Mouse (Mus musculus) naive thymus-derived CD4-positive, alpha-beta T cell, adult 2 months (primary cell): Measurements from ENCODE around the gene Cd55b.
"Not testable (repeated sequence)": the region's sequence is repeated elsewhere in the genome, so short reads cannot be mapped to it uniquely, and the experiment has no call there.

Source experiments
- DNase-seq: peaks from one replicate; pipeline ENCODE4 v3.0.0-alpha.2; 2011; ENCODE audit warnings: low read depth

Gene Cd55b

DNA sequence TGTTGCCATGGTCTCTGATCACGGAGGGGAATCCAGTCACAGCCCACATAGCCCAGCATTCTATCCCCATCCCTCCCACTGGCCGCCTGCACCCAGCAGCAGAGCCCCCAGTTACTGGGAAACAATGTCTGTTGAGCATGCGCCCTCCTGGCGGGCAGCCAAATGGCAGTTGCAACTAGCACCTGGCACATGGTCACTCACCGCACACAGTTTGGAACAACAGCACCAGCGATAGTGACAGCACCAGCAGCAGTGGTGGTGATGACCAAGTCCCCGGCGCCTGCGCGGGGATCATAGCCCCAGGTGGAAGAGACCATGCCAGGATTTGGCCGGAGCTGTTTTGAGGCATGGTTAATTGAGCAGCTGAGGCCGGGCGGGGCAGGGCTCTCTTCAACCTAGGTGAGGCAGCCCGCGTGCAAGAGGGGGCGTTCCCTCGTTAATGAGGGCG lies at the start of gene Cd55b:
Gene Cd55b, minus strand, starts transcription at position 346 of the 448 bp plus-strand sequence.
- no peak for DNase-seq

DNA sequence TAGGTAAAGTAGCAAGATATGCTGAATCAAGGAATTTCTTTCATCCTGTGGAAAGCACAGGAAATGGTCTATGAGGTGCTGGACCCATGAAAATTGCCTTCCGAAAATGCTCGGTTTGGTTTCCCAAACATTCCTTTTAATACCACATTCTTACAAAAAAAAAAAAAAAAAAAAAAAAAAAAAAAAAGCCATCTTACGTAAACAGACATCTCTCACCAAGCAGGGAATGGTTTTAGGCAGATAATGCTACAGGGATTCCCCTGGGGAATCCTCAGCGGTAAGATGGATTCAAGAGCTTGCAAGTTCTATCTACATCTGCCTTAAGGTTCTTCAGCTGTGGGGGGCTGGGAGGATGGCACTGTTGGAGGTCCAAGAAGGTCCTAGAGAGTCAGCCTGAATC lies 47.3 kb upstream of the Cd55b start:
- no peak for DNase-seq

GRCm38 (mm10) chr1:130467453-130467852 lies 44.6 kb upstream of the Cd55b start:
- no peak for DNase-seq

GRCm38 (mm10) chr1:130464173-130464572 lies 41.4 kb upstream of the Cd55b start:
- no peak for DNase-seq

- DNase-seq, result peak; percentile 22
Observed at GRCm38 (mm10) chr1:130462867-130463266, 40.1 kb upstream of the Cd55b start.

- DNase-seq, result peak; percentile 93
Observed at GRCm38 (mm10) chr1:130462084-130462861, 39.5 kb upstream of the Cd55b start, which contains the start of gene Cd55. Cd55 (minus strand) TSS chr1:130462744.

GRCm38 (mm10) chr1:130455111-130455510 lies 32.3 kb upstream of the Cd55b start:
- no peak for DNase-seq

- not testable (repeated sequence) for DNase-seq
Observed at GRCm38 (mm10) chr1:130442930-130443329, 20.1 kb upstream of the Cd55b start.

- DNase-seq, result no peak
Observed at GRCm38 (mm10) chr1:130430920-130431319, 8.1 kb upstream of the Cd55b start.

DNA sequence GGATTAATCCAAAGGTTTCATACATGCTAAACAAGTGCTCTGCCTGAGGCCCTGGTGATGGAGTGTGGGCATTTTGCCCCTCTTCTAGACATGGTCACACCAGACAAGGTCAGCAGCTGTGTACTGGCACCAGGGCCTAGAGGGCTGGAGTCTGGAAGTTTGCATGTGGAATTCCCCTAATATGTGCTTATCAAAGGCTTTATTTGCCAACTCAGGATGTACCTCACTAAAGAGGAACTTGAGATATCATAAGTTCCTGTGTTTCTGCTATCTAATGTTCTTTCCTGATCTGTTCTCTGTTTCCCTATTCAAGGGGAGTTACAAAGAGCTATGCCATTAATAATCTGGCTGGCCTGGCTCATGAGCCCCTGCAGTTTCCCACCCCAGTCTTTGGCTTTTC lies 5.9 kb upstream of the Cd55b start:
- not testable (repeated sequence) for DNase-seq

GRCm38 (mm10) chr1:130427175-130427853 lies 4.5 kb upstream of the Cd55b start:
- not testable (repeated sequence) for DNase-seq

DNA sequence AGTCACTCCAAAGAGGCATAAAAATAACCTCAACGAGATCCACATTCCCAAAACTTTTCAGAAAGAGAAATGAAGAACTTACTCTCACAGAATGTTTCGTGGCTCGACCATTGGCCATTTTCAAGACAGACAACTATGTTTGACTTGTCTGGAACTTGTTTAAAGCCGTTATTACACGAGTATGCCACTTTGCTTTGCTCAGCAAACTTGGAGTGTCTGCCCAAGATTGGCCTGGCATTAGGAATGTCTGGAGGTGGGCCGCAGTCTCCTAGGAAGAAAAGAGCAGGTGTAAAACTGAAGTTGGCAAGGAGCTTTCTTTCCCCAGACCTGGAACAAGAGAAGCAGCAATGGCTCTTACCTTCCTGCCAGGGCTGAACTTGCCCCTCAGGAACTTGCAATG lies 776 bp downstream of the Cd55b start:
- not testable (repeated sequence) for DNase-seq

DNA sequence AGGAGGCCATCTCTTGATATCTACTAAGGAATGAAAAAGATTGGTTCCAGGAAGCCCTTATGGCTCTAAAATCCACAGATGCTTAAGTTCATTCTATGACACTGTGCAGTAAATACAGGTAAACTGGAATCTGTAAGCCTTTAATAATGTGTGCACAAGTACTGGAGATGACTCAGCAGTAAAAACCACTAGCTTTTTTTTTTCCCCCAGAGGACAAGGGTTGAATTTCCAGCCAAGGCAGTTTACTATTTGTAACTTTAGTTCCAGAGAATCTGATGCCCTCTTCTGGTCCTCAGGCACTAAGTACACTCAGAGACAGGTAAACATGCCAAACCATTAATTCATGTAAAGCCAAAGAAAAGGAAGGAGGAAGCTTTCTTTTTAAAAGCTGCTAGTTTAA lies 25.7 kb downstream of the Cd55b start:
- DNase-seq, result not testable (repeated sequence)

GRCm38 (mm10) chr1:130387282-130387681 lies 35.5 kb downstream of the Cd55b start:
- DNase-seq, result not testable (repeated sequence)

- DNase-seq, result no peak
Observed at GRCm38 (mm10) chr1:130377726-130378429, 44.9 kb downstream of the Cd55b start.

DNA sequence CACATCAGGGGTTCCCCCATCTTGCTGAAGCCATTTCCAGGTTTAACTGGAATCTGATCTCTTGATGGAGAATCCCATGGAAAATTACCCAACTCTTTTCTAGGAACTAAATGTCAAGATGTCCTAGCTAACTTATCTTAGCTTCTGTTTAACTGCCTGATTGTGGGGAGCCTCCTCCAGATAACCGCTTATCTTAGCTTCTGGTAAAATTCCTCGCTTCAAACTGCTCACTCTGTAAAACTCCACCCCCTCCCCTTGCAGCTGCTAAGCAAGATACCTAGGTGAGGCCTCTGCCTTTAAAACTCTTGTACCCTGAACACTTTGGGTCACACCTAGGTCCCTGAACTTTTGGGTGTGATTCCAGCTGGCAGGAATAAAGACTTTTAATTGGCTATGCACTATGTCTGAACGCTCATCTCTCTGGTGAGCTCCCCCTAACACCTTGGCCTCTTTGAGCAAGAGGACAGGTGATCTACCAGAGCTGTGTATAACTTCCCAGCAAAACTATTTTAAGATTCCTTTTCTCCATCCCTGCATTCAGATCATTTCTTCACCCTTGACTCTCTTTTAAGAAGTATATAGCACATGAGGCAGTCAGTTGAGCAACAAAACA lies 48.5 kb downstream of the Cd55b start:
- no peak for DNase-seq

- no peak for DNase-seq
Observed at GRCm38 (mm10) chr1:130373398-130374083, 49.3 kb downstream of the Cd55b start.

- DNase-seq, result peak; percentile 60
Observed at GRCm38 (mm10) chr1:130371895-130372528, 50.8 kb downstream of the Cd55b start.

- DNase-seq, result no peak
Observed at GRCm38 (mm10) chr1:130371291-130371690, 51.5 kb downstream of the Cd55b start.

- DNase-seq, result peak; percentile 33
Observed at GRCm38 (mm10) chr1:130350077-130350635, 72.7 kb downstream of the Cd55b start.

- DNase-seq, result no peak
Observed at GRCm38 (mm10) chr1:130342429-130342828, 80.4 kb downstream of the Cd55b start.
